Mouse (Mus musculus) spleen, adult 18-20 months (tissue): ENCODE data around the gene Gm20388.

ENCODE experiments used
- DNase-seq, 2 experiments: peaks; one replicate each; pipeline ENCODE4 v3.0.0; 2022; ENCODE audit warnings: mixed read lengths in 2 of 2

Gene Gm20388

DNA sequence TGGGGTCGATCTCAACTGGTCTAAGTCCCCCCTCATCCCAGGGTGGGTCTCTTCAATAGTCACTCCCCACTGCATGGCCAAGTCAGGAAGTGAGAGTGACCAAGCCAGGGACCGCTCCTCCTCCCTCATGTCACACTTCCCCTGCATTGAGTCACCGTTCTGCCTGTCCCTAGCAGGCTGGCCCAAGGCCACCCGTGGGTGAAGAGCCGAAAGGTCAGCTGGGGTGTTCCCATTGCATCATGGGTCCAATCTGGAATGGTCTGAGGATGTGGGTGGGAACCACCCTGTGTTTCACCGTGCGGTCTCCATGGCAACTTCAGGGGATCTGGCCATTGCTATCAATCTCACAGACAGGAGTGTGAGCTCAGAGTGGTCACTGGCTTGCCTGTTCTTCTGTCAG, 1338.2 kb downstream of the Gm20388 start:
- DNase-seq = no peak

DNA sequence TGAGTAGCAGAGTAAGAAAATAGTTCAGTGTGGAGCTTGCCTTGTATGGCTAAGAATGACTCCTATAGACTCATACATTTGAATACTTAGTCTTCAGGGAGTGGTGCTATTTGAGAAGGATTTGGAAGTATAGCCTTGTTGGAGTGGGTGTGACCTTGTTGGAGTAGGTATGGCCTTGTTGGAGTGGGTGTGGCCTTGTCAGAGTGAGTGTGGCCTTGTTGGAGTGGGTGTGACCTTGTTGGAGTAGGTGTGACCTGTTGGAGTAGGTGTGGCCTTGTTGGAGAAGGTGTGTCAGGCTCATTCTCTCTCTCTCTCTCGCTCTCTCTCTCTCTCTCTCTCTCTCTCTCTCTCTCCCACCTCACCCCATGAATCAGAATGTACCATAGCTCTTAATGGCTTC, 1338.8 kb downstream of the Gm20388 start:
- no peak for DNase-seq

DNA sequence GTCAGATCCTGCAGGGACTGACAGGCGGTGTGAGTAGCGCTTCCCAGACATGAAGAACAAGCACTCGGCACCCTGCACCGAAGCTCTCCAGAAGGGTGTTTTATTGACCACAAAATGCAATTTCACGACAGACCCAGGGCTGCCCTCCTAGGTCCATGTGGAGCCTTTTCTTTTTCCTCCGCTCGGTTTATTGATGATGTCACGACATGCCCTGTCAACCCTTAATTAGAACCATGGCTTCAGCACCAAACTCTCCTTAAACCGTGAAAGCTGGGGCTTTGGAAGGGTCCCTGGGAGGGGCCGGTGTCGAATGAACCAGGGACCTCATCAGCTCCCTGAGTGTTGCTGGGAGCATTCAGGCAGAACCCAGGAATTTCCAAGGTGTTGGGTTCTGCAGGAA, 1340.4 kb downstream of the Gm20388 start:
- DNase-seq = no peak

DNA sequence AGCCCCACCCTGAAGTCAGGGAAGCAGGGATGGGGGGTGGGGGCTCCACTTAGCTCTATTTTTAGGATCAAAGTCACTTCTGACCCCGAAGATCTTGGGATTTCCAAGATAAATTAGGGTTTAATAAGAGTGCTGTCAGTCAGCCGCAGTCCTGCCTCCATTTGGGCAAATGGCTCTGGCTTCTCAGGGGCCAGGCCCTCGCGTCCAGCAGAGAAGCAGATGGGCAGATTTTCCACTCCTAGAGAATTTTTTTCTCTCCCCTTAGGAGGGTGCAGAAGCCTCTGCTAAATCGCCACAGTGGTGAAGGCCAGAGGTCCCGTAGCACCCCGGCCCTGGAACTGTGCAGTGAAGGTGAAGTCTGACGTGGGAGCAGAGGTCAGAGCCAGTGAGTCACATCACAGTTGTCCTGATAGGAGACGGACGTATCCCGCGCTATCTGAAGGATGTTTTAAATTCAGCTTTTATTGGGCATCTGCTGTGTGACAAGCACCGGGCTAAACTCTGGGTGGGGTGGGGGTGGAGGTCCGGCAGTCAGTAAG, 1345.2 kb downstream of the Gm20388 start:
- no peak for DNase-seq

DNA sequence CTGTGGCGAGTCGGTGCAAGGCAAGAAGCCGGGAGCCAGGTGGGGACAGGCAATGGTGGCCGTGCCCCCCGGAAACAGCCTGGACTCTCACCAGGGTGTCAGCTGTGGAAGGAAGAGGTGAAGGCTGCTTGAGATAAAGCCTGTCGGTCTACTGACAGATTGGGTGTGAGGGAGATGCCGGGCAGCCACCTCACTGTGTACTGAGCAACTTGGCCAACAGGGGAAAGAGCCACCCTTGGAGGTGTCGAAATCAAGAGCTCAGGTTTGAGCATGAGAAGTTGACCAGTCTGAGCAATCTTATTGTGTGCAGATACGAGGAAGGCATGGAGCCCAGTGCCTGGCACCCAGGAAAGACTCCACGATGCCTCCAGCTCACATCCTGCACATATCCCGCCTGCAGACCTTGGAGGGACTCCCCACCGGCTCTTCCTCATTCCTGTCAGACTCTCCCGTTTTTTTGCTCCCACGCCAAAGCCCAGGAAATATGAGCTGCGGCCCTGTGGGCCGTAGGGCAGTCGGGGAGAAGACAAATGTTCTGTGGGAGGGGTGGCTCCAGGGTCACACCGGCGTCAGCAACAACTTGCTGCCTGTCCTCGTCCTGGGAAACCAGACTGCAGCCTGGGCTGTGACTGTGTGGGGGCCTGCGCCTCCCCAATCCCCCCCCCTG, 1347.6 kb downstream of the Gm20388 start:
- no peak for DNase-seq

DNA sequence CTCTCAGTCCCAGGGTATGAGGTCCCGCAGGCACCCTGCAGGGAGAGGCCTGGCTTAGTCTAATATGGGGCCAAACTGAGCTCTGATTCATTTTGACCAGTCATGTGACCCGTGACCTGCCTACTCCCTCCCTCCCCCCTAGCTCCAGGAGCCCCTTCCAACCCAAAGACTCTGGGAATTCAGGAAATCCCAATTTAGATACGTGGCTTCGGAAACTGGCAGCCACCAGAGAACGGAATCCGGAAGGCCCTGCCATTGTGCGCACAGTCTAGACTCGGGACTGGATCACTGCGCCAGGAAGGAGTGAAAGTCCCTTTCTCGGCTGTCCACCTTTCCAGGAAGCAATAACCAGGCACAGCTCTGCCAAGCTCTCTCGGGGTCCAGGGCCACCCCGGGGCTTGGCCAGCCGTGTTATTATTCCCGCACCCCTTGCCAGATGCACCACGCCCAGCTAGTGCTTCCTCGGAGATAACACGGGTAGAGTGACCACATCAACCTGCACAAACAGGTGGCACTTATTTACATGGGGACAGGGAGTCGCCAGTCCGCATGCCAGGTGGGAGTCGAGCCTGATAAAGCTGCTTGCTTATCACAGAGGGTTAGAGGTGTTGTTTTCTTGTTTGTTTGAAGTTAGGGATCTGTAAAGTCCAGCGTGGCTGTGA, 1352.2 kb downstream of the Gm20388 start:
- DNase-seq = peak in 1 of 2 experiments; percentile 8

DNA sequence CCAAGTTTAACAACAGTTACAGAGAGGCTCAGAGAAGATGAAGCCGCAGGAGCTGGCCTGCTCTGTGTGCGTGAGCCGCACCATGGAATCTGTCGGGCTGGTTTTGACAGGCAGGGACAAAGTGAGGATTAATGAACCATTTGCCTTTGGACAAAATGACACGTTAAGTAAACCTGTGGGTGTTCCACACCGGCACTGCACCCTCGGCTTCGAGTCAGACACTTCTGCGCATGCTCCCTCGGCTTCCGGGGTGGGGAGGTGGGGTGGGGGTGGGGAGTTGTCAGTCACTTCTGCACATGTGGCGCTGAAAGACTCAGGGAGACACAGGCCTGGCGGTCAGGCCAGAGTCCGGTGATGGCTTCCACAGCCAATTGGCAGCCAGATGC, 1352.7 kb downstream of the Gm20388 start:
- DNase-seq = no peak

DNA sequence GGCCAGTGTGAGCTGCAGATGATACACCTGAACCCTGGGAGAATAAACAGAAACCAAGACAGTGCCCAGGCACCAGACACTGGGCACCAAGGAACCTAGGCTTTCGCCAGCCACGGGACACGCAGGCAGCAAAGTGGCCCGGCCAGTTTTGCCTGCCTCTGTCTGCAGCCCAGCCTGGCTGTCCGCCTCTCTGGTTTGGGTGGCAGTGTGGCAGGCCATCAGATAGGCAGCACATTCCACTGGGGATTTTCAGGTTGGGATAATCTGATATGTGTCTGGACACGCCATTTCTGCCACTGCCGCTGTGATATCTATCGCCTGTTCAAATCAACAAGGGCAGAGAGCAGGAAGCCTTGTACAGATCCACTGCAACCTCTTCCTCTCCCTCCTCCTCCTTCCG, 1353.6 kb downstream of the Gm20388 start:
- no peak for DNase-seq

DNA sequence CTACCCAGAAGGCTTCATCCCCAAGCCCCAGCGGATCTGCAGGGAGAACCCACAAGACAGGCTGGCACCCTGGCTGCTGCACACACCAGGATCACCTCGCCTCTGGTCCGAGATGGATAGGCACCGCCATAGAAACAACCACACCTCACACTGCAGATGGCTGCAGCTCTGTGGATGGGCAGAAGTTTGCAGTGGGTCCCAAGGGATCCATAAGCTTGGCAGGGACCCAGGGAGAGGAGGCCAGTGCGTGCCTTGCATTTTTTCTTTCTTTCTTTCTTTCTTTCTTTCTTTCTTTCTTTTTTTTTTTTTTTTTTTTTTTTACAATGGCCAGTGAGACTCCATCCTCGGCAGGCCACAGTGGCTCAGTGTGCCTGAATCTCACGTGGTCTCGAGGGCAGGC, 1360.9 kb downstream of the Gm20388 start:
- no peak for DNase-seq

DNA sequence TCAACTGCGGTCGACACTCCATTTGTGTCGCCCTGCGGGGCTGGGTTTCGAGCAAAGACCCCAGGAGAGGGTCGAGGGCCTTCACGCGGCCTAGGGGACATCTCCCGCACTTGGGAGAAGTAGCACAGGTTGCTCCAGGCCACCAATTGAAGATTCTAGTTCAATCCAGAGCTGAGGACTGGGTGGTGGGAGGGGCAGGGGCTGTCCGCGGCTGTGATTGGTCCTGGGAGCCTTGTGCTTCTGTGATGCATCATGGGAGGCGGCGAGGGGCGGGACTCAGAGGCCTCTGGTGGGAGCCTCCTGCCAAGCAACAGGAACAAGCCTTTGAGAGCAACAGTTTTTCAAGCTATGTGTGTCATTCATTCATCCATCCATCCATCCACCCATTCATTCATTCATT, 1362.6 kb downstream of the Gm20388 start:
- DNase-seq = no peak

DNA sequence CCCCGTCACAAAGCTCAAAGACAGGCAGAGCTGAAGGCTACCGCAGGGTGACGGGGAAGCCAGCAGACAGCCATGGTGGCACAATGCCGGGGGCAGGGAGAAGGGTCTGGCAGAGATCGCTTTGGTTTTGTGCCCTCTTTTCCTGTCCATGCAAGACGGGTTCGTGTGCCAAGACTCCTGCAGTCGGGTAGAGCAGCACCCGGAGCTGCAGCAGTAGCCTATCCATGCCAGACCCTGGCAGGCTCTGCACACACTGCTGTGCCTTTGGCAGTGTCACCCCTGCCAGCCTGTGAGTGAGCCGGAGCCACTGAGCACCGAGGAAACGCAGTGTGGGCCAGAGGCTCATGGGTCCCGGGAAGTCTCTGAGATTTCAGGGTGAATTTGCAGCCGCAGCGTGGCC, 1363.0 kb downstream of the Gm20388 start:
- DNase-seq = no peak

DNA sequence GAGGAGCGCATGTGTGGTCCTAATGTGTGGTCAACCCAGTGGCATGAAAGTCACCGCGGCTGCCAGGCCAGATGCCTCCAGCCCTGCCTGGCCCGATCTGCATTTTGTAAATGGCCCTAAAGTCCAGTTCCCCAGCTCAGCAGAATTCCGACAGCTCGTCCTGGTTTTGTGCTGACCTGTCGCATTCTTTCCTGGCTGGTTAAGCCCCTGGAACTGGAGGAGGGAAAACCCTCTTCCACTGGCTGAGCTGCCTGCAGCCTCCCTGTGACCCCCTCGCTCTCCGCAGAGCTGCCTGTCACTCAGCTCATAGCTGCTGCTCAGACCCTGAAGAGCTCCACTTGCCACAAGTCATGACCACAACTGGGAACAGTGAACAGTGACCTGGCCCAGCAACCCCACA, 1369.8 kb downstream of the Gm20388 start:
- no peak for DNase-seq

DNA sequence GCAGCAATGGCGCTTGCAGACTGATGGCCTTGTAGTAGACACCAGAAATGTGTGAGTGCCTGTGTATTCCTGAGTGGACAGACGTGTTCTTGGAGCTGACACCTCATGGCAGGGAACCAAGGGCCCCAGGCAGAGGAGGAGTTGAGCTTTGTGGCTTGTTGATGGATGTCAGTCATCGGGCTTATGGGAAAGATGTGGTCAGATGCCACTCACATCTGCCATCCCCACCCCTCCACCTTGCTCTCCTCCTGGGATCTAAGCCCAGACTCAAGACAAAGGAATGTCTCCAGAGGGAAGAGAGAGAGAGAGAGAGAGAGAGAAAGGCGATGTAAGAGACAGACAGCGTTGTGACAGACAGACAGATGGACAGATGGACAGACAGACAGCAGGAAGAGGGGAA, 1378.7 kb downstream of the Gm20388 start:
- no peak for DNase-seq

DNA sequence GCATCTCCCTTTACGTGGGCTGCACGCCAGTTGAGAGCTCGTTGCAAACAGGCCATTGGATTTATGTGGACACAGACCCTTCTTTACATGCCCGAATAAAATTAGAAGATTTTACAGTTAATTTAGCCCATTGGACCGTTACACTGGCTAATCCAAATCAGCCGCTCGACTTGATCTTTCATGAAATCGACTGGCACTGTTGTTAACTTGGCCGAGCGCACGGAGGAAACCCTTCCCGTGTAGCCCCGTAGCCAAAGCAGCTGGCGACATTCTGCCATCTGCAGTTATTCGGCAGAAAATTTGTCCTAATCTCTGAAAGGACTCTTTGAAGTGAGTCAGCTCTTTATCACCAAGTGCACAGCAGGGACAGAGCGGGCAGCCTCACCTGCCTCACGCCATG, 1379.9 kb downstream of the Gm20388 start:
- no peak for DNase-seq

DNA sequence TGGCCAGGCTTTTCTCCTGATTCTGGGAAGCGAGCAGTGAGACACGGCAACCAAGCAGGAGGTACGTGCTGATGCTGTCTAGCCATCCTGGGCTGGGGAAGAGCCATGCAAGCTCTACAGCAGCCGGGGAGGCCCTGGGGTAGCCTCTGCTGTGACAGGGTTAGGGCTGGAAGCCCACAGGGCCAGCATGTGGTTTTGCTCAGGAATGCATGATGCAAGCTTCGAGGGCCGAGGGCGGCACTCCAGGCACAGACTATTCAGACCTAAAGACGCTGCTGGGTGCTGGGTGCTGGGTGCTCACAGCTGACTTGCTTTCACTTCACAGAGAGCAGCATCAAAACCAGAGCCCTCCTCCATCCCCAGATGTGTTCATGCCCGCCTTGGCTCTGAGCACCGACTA, 1382.8 kb downstream of the Gm20388 start:
- no peak for DNase-seq

DNA sequence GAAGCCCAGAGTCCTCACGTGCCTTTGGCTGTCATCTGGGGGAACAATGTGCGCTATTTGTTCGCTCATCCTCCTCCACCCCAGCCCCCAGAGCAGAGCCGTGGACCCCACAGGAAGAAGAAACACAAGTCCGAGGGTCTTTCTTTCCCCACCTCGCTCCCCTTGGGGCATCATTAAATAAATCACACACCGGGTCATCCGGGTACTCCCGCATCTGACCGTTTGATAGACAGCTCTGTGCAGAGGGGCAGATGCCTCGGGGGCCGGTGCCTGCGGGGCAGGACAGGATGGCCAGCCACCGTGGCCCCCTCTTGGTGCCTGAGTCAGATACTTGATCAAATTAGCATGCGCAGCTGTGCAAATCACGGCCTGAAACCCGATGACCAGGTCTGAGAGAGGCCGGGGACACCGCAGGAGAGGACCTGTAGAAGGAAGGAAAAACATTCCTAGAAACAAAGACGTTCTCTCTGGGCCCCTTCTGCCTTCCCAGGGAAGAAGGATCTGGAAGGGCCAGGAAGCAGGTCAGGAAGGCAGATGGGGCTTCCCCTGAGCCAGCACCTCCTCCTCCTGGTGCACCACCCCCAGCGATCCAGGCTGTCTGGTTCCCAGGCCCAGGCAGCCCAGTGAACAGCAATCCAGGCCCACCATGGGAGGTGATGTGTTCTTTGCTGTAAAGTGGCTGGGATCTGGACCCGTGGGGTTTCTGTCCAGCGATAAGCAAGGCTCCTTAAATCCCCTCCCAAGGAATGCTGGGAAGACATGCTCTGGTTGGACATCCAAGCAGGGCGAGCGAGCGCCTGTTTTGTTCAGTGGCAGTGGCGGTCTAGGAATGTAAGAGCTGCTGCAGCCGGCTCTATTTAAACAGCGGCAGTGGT, 1383.8 kb downstream of the Gm20388 start:
- no peak for DNase-seq

DNA sequence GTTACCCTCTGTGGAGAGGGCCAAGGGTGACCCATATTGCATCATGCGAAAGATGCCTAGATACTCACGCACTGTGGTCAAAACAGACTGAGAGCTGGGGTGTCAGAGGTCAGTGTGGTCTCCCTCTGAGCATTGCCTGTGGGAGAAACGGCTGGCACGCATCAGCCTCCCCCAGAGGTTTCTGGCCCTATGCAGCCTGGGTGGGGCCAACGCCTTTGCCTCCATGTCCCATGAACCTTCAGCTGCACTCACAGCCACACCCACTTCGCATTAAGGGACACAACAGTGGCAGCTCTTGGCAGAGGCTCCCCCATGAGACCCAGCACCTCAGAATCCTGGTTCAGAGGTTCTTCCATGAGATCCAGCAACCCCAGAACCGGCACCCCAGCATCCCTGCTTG, 1385.4 kb downstream of the Gm20388 start:
- DNase-seq = no peak

DNA sequence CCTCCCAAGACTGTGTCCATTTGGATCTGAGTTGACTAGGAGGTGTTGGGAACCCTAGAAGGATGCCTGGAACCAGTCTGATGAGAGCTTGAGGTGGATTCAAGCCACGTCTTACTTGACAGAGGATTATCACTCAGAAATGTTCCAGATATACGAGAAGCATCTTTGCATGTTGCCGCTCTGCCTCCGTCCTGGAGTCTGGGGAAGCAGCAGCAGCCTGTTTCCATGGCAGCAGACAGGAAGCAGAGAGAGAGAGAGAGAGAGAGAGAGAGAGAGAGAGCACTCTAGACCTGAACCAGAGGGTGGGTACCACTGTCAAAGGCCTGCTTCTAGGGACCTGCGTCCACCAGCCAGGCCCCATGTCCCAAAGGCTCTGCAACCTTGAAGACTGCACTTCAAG, 1386.0 kb downstream of the Gm20388 start:
- DNase-seq = no peak

DNA sequence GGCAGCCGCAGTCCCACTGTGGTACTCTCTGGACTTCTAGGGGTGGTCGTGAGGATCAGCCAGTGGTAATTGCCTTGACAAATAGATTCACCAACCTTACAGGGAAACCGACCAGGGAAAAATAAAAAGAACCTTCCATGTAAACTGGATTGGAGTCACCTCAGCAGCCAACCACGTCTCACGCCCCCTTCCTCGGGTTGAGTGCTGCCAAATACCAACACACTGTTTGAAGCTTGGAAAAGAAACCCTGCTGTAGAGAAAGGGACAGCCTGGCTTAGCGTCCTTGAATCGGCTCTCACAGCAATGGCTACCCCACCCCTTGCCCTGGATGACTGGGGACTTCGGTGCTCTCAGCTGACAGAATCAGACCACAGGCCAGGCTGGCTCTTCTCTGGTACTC, 1386.7 kb downstream of the Gm20388 start:
- DNase-seq = no peak

DNA sequence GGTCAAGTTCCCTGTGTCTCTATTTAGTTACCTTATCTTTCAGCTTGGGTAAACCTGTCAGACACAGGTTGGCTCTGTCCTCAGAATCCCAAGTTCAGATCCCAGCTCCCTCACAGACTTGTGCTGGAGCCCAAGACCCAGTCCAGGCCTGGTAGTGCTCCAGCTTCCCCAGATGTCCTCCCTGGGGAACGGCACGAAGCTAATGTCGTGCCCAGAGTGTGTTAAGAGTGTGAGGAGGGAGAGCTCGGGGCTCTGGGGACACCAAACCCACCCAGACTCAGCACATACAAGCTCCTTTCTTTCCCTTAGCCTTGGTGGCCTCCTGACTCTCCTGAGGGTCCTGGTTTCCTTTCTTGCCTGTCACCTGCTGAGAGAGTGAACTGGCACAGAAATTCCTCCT, 1389.4 kb downstream of the Gm20388 start:
- no peak for DNase-seq

DNA sequence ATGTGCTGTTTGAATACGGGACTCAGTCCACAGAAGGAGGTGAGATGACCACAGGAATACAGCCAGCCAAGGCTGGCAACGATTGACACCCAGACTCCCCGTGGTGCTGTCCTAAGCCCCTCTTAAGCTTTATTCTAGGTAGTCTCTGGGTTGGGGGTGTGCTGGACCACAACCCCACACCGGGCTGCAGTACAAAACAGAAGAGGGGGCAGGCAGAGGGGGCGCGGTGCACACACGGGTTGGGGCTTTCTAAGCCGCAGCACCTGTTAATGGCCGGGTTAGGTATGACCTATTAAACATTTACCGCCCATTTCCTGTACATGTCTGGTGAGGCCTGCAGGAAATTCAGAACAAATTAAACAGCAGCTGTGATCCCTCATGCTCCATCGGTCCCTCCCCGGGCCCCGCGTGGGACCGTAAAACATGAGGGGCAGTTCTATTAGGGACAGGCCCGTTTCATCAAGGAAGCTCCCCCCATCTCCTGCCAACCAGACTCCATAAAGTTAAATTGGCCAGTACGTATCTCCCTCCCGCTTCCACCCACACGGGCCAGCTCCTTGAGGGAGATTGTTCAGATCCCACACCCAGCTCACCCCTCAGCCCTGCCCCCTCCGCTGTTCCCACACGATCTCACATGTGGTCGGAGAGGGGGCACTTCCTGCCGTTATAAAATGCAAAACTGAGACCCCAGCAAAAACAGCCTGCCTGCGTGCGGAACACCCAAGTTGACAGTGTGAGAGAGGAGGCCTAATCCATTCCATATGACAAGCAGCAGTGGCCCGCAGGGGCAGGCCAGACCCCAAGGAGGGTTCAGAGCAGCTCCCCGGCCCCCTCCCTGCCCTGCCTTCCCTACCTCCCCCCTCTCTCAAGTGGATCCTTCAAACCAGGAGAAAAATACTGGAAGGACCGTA, 1390.1 kb downstream of the Gm20388 start:
- peak in 1 of 2 experiments; percentile 6 for DNase-seq

DNA sequence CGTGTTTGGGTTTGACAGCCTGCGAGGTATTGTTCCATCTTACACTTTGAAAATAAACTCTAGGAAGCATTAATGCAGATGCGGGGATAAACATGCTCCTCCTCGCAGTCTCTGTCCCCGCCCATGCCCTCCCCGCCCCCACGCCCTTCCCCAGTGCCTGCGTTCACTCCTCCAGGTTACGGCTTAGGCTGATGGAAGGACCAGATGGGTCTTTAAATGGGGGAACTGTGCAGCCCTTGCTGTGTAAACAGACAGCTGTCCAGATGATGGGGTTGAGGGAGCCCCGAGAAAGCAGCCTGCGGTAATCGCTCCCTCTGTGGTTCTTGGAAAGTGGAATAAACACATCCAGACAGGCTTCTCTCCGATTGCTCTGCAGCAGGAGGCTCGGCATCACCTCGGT, 1390.8 kb downstream of the Gm20388 start:
- DNase-seq = peak in 1 of 2 experiments; percentile 4
